Mouse (Mus musculus) liver, postnatal 0 days (tissue): ENCODE measurements around the gene Ccdc155.

Experiments
- CTCF ChIP-seq: sonication (generic); IDR thresholded peaks from 2 replicates; pipeline ENCODE4 v1.5.1; 2016; ENCODE audit warnings: antibody characterized with exemption, low read depth
- EP300 ChIP-seq: IDR thresholded peaks from 2 replicates; pipeline ENCODE4 v1.6.1; 2016; ENCODE audit warnings: antibody characterized with exemption, low read depth, mild to moderate bottlenecking

DNA sequence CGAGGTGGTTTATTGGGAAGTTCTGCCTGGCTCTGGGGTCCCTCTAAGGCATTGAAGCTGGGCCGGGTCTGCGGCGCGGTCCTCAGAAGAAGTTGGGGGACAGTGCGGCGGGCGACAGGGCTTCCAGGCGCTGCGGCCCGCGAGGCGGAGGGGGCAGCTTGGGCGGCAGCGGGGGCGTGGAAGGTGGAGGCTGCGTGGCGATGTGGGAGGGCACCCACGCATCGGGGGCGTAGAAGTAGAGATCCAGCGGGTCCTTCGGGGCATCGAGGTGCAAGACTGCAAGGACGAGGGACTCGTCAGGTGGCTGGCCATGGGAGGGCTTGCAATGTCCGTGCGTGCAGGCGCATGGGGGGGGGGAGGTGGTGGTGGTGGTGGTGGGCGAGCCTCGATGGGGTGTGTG, 28.3 kb downstream of the Ccdc155 start:
- no peak for TF ChIP-seq CTCF
- no peak for TF ChIP-seq EP300
